Mouse (Mus musculus): Measurements from ENCODE around the gene Vax2. TPM values are rescaled to one million over a fixed set of nuclear protein-coding genes. Genes with fewer than 3 reads are reported as not detected.
A peak's percentile ranks its signal among the peaks of the same experiment; 100 is the strongest.

Vax2 gene
- total and polyA plus RNA-seq, 2 experiments from 2014 or later: not detected

- Histone ChIP-seq H3K27ac (ENCODE audit: low read depth) (no peak overlapping the region), H3K4me3 (ENCODE audit: low read depth, low read length) (peak overlapping the region; percentile 46), H3K27me3 (ENCODE audit: control insufficient read depth, insufficient read depth, low read length) (peaks cover 100% of the 10 kb centered on the region), H3K4me1 (ENCODE audit: control insufficient read depth, insufficient read depth) (peaks cover 9% of the 10 kb centered on the region), H3K9ac (replicated peaks; ENCODE audit: low read depth, low read length) (no peak overlapping the region), H3K36me3 (replicated peaks; ENCODE audit: control insufficient read depth, insufficient read depth, low read length) (no peaks in the 10 kb centered on the region), H3K4me2 (ENCODE audit: low read depth, low read length) (peak overlapping the region; percentile 62), H3K9me3 (replicated peaks; ENCODE audit: control insufficient read depth, low read length) (no peaks in the 10 kb centered on the region)
- WGBS: 3% methylated on average over 45 of the region's 45 CpGs
- TF ChIP-seq CTCF (IDR thresholded peaks at IDR 0.05; ENCODE audit: low read depth): no peak
- TF ChIP-seq EP300 (IDR thresholded peaks at IDR 0.05; ENCODE audit: low read depth): no peak
- DNase-seq (ENCODE audit: low spot score) (no peak), ATAC-seq (ENCODE audit: insufficient read depth, low read depth) (no peak)
These were observed 836 bp downstream of the Vax2 start for GRCm38 (mm10) chr6:83711725-83712475.

GRCm38 (mm10) chr6:83713271-83714136 is 2.4 kb downstream of the Vax2 start:
- H3K27ac ChIP-seq (ENCODE audit: low read depth): no peak overlapping the region
- no peaks in the 10 kb centered on the region for H3K9me3 ChIP-seq (replicated peaks; ENCODE audit: control insufficient read depth, low read length)
- peaks cover 100% of the 10 kb centered on the region for H3K27me3 ChIP-seq (ENCODE audit: control insufficient read depth, insufficient read depth, low read length)
- peaks cover 9% of the 10 kb centered on the region for H3K4me1 ChIP-seq (ENCODE audit: control insufficient read depth, insufficient read depth)
- H3K36me3 ChIP-seq (replicated peaks; ENCODE audit: control insufficient read depth, insufficient read depth, low read length): no peaks in the 10 kb centered on the region
- ATAC-seq (ENCODE audit: insufficient read depth, low read depth) (no peak), DNase-seq (ENCODE audit: low spot score) (no peak)
- H3K9ac ChIP-seq (replicated peaks; ENCODE audit: low read depth, low read length): no peak overlapping the region
- no peak overlapping the region for H3K4me2 ChIP-seq (ENCODE audit: low read depth, low read length)
- H3K4me3 ChIP-seq (ENCODE audit: low read depth, low read length): no peak overlapping the region
- TF ChIP-seq CTCF (IDR thresholded peaks at IDR 0.05; ENCODE audit: low read depth) (no peak), EP300 (IDR thresholded peaks at IDR 0.05; ENCODE audit: low read depth) (no peak)
- WGBS: 8% methylated on average over 12 of the region's 12 CpGs

- ATAC-seq (ENCODE audit: insufficient read depth, low read depth) (no peak), DNase-seq (ENCODE audit: low spot score) (no peak)
- H3K4me1 ChIP-seq (ENCODE audit: control insufficient read depth, insufficient read depth): peaks cover 9% of the 10 kb centered on the region
- H3K9me3 ChIP-seq (replicated peaks; ENCODE audit: control insufficient read depth, low read length): no peaks in the 10 kb centered on the region
- peak overlapping the region; percentile 4; the same call in 1 of the 2 replicates for H3K4me3 ChIP-seq (ENCODE audit: low read depth, low read length)
- peaks cover 100% of the 10 kb centered on the region for H3K27me3 ChIP-seq (ENCODE audit: control insufficient read depth, insufficient read depth, low read length)
- H3K27ac ChIP-seq (ENCODE audit: low read depth): no peak overlapping the region
- no peak overlapping the region for H3K4me2 ChIP-seq (ENCODE audit: low read depth, low read length)
- TF ChIP-seq CTCF (IDR thresholded peaks at IDR 0.05; ENCODE audit: low read depth) (no peak), EP300 (IDR thresholded peaks at IDR 0.05; ENCODE audit: low read depth) (no peak)
- H3K36me3 ChIP-seq (replicated peaks; ENCODE audit: control insufficient read depth, insufficient read depth, low read length): no peaks in the 10 kb centered on the region
- H3K9ac ChIP-seq (replicated peaks; ENCODE audit: low read depth, low read length): no peak overlapping the region
- 1% methylated on average over 34 of the region's 34 CpGs for WGBS
These were observed 3.4 kb downstream of the Vax2 start for GRCm38 (mm10) chr6:83714221-83715123.

- H3K4me3 ChIP-seq (ENCODE audit: low read depth, low read length): peak overlapping the region; percentile 4
- DNase-seq (ENCODE audit: low spot score): no peak
- TF ChIP-seq CTCF (IDR thresholded peaks at IDR 0.05; ENCODE audit: low read depth) (no peak), EP300 (IDR thresholded peaks at IDR 0.05; ENCODE audit: low read depth) (no peak)
These were observed 4.6 kb downstream of the Vax2 start for GRCm38 (mm10) chr6:83715461-83716196.

More at GRCm38 (mm10) chr6:83715461-83716196, 4.6 kb downstream of the Vax2 start:
- Histone ChIP-seq H3K36me3 (replicated peaks; ENCODE audit: control insufficient read depth, insufficient read depth, low read length) (no peaks in the 10 kb centered on the region), H3K4me1 (ENCODE audit: control insufficient read depth, insufficient read depth) (peaks cover 7% of the 10 kb centered on the region), H3K9ac (replicated peaks; ENCODE audit: low read depth, low read length) (no peak overlapping the region), H3K4me2 (ENCODE audit: low read depth, low read length) (no peak overlapping the region), H3K27me3 (ENCODE audit: control insufficient read depth, insufficient read depth, low read length) (peaks cover 100% of the 10 kb centered on the region), H3K9me3 (replicated peaks; ENCODE audit: control insufficient read depth, low read length) (no peaks in the 10 kb centered on the region), H3K27ac (ENCODE audit: low read depth) (no peak overlapping the region)
- WGBS: 5% methylated on average over 30 of the region's 30 CpGs
- ATAC-seq (ENCODE audit: insufficient read depth, low read depth): no peak

All from heart, postnatal 0 days (tissue).